Mouse (Mus musculus): ENCODE results near the gene Clpx.
"Not testable (repeated sequence)": the region's sequence is repeated elsewhere in the genome, so short reads cannot be mapped to it uniquely, and the experiment has no call there.

The Clpx gene

GRCm38 (mm10) chr9:65293973-65294715, at the start of gene Clpx:
Gene Clpx (plus strand): TSS chr9:65294260.
- DNase-seq = peak; percentile 97 to 99

- no peak for DNase-seq
Observed at GRCm38 (mm10) chr9:65247502-65248376, 46.3 kb upstream of the Clpx start.

GRCm38 (mm10) chr9:65248377-65248690, 45.7 kb upstream of the Clpx start:
- DNase-seq = no peak

- no peak for DNase-seq
Observed at GRCm38 (mm10) chr9:65252026-65252425, 42.0 kb upstream of the Clpx start.

- DNase-seq = no peak
Observed at GRCm38 (mm10) chr9:65255906-65256600, 38.0 kb upstream of the Clpx start.

GRCm38 (mm10) chr9:65257218-65257910, 36.7 kb upstream of the Clpx start:
- no peak for DNase-seq

GRCm38 (mm10) chr9:65259366-65259765, 34.7 kb upstream of the Clpx start:
- no peak for DNase-seq

- peak; percentile 68 to 76 for DNase-seq
Observed at GRCm38 (mm10) chr9:65261591-65262230, 32.3 kb upstream of the Clpx start.

- no peak for DNase-seq
Observed at GRCm38 (mm10) chr9:65262641-65263120, 31.4 kb upstream of the Clpx start.

- no peak for DNase-seq
Observed at GRCm38 (mm10) chr9:65264959-65265358, 29.1 kb upstream of the Clpx start, which contains the start of gene Cilp. Gene Cilp (plus strand): TSS chr9:65265180.

- peak in 1 of 2 experiments; percentile 36 for DNase-seq
Observed at GRCm38 (mm10) chr9:65267742-65268515, 26.1 kb upstream of the Clpx start.

GRCm38 (mm10) chr9:65273048-65273809, 20.8 kb upstream of the Clpx start:
- DNase-seq = peak in 1 of 2 experiments; percentile 20

GRCm38 (mm10) chr9:65273873-65274272, 20.2 kb upstream of the Clpx start:
- no peak for DNase-seq

GRCm38 (mm10) chr9:65274851-65275250, 19.2 kb upstream of the Clpx start:
- DNase-seq = not testable (repeated sequence)

GRCm38 (mm10) chr9:65275810-65276530, 18.1 kb upstream of the Clpx start:
- no peak for DNase-seq

GRCm38 (mm10) chr9:65281536-65282151, 12.4 kb upstream of the Clpx start:
- peak; percentile 50 to 51 for DNase-seq

- peak in 1 of 2 experiments; percentile 42 for DNase-seq
Observed at GRCm38 (mm10) chr9:65283301-65283700, 10.8 kb upstream of the Clpx start.

- not testable (repeated sequence) for DNase-seq
Observed at GRCm38 (mm10) chr9:65288252-65288651, 5.8 kb upstream of the Clpx start.

- DNase-seq = no peak
Observed at GRCm38 (mm10) chr9:65289988-65290387, 4.1 kb upstream of the Clpx start.

Measured in cerebellum, postnatal 25 days (tissue).